Mouse (Mus musculus) T-helper 17 cell (primary cell): ENCODE results near the gene Gm20911.
"Not testable (repeated sequence)": the region's sequence is repeated elsewhere in the genome, so short reads cannot be mapped to it uniquely, and the experiment has no call there.

ENCODE experiments used
- in situ Hi-C, 2 experiments: fragments of 300-600 bp; cut with MboI, MseI; formaldehyde crosslinking; loops; 1 replicate in 1 of 2; 2 replicates in 1 of 2; pipeline ENCODE4 v1.15.1; 2025; ENCODE audit warnings: high pct_unique_total_duplicates in 2 of 2

Gene Gm20911

GRCm38 (mm10) chrY:81457707-81458106 is at the start of gene Gm20911:
TSS of gene Gm20911 (plus strand) at chrY:81458007.
- in situ Hi-C loops = not testable (repeated sequence)
